Mouse (Mus musculus) liver, postnatal 0 days (tissue): ENCODE measurements at regions not wholly inside any gene's neighbourhood (a gene's known extent, or its start where the extent isn't known, plus 50 kb on each side); places are given as distances from the start of the nearest gene placed in this dataset.

ENCODE experiments used
- ATAC-seq: fragments of 200-750 bp; cut with Nextera tagmentation; 2 replicates; pipeline ENCODE4 v1.8.0; 2017; ENCODE audit warnings: mild to moderate bottlenecking, moderate library complexity
- DNase-seq: peaks from one replicate; pipeline ENCODE4 v3.0.0-alpha.2; 2016
- H3K27ac ChIP-seq: fragments of 300-500 bp; sonication (generic); 2 replicates; pipeline ENCODE4 v1.5.1; 2014; ENCODE audit warnings: antibody characterized with exemption, moderate library complexity, mild to moderate bottlenecking, low read depth
- H3K27me3 ChIP-seq: fragments of 300-500 bp; sonication (generic); 2 replicates; pipeline ENCODE4 v1.6.1; 2014; ENCODE audit warnings: low read length, control low read depth, mixed read lengths; ENCODE audit not compliant: insufficient read depth
- H3K36me3 ChIP-seq: fragments of 300-500 bp; sonication (generic); replicated peaks from 2 replicates; pipeline ENCODE4 v1.6.1; 2014; ENCODE audit warnings: mild to moderate bottlenecking, control low read depth, low read length, moderate library complexity, mixed read lengths; ENCODE audit not compliant: insufficient read depth
- H3K4me1 ChIP-seq: fragments of 300-500 bp; sonication (generic); 2 replicates; pipeline ENCODE4 v1.6.1; 2014; ENCODE audit warnings: antibody characterized with exemption, mild to moderate bottlenecking, control low read depth; ENCODE audit not compliant: insufficient read depth
- H3K4me2 ChIP-seq: fragments of 300-500 bp; sonication (generic); 2 replicates; pipeline ENCODE4 v1.6.1; 2014; ENCODE audit warnings: low read depth, mild to moderate bottlenecking, low read length, moderate library complexity, mixed read lengths
- H3K4me3 ChIP-seq: fragments of 300-500 bp; sonication (generic); 2 replicates; pipeline ENCODE4 v1.5.1; 2014; ENCODE audit warnings: low read depth, low read length
- H3K9ac ChIP-seq: fragments of 300-500 bp; sonication (generic); replicated peaks from 2 replicates; pipeline ENCODE4 v1.6.1; 2014; ENCODE audit warnings: mild to moderate bottlenecking, moderate library complexity
- H3K9me3 ChIP-seq: fragments of 300-500 bp; sonication (generic); 2 replicates; pipeline ENCODE4 v1.6.1; 2016; ENCODE audit warnings: mild to moderate bottlenecking, control low read depth, low read length, mixed read lengths
- CTCF ChIP-seq: sonication (generic); IDR thresholded peaks from 2 replicates; pipeline ENCODE4 v1.5.1; 2016; ENCODE audit warnings: antibody characterized with exemption, low read depth
- EP300 ChIP-seq: IDR thresholded peaks from 2 replicates; pipeline ENCODE4 v1.6.1; 2016; ENCODE audit warnings: antibody characterized with exemption, low read depth, mild to moderate bottlenecking
- WGBS: fragments of 180-500 bp; shearing (Covaris S2); extraction: QIAGEN DNeasy Blood & Tissue Kit; methylation state at CpG from one replicate; pipeline ENCODE4 v1.1.7; 2014; ENCODE audit not compliant: insufficient replicate concordance; 5-methylcytosine and 5-hydroxymethylcytosine counted together

- DNase-seq = no peak
- Histone ChIP-seq H3K27me3 (no peaks in the 10 kb centered on the region), H3K27ac (no peak overlapping the region), H3K4me1 (no peaks in the 10 kb centered on the region), H3K4me3 (no peak overlapping the region), H3K4me2 (no peak overlapping the region), H3K36me3 (no peaks in the 10 kb centered on the region), H3K9ac (no peak overlapping the region), H3K9me3 (no peaks in the 10 kb centered on the region)
- TF ChIP-seq EP300 = no peak
- 0 out of 2 replicates have a peak, but pooled peaks have one; percentile 4 for TF ChIP-seq CTCF
- ATAC-seq = no peak
- 37% methylated on average over 2 of the region's 2 CpGs for WGBS
Measured at GRCm38 (mm10) chrX:118320123-118320522, 106.9 kb upstream of the Tgif2lx2 start.

GRCm38 (mm10) chrX:118356888-118357287 lies 70.1 kb upstream of the Tgif2lx2 start:
- H3K4me1 ChIP-seq = no peaks in the 10 kb centered on the region
- no peaks in the 10 kb centered on the region for H3K27me3 ChIP-seq
- no peak overlapping the region for H3K4me2 ChIP-seq
- TF ChIP-seq EP300 (no peak), CTCF (no peak)
- H3K9ac ChIP-seq = no peak overlapping the region
- H3K4me3 ChIP-seq = no peak overlapping the region
- ATAC-seq (no peak), DNase-seq (no peak)
- no peak overlapping the region for H3K27ac ChIP-seq
- no peaks in the 10 kb centered on the region for H3K9me3 ChIP-seq
- no peaks in the 10 kb centered on the region for H3K36me3 ChIP-seq
